Mouse (Mus musculus): ENCODE measurements around the gene Apol9b.

DNA sequence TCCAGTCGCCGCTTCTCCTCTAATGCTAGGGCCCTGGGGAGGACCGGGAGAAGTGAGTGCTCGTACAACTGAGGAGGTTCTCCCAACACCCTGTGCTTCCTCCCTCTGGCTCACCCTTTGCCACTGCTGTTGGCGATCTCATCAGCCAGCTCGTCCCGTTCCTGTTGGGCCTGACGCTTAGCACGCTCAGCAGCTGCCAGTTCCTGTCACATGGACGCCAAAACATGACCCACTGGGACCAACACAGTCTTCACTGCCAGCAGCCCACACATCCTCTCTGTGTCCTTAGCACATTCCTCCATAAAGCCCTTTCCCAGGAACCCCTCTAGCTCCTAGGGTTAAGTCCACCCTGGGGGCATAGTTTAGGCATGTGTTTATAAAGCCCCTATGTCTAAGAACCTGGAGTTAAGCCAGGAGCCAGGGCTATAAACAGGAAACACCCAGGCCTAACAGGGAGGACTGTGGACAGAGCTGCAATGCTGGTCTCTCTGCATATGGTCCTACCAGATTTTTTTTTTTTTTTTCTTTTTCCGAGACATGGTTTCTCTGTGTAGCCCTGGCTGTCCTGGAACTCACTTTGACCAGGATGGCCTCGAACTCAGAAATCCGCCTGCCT lies 35.7 kb downstream of the Apol9b start:
- no peak for TF ChIP-seq MAFK (IDR thresholded peaks at IDR 0.05; ENCODE audit: insufficient read depth, low read depth, low read length)
- TF ChIP-seq ZC3H11A (IDR thresholded peaks at IDR 0.05; ENCODE audit: borderline replicate concordance, low read depth, low read length) = no peak
- TF ChIP-seq HCFC1 (IDR thresholded peaks at IDR 0.05; ENCODE audit: borderline replicate concordance, insufficient read depth, low read length) = no peak
- no peak for TF ChIP-seq CHD2 (IDR thresholded peaks at IDR 0.05; ENCODE audit: low read depth, low read length)
- TF ChIP-seq ZNF384 (IDR thresholded peaks at IDR 0.05; ENCODE audit: low read depth, low read length) = no peak
